Mouse (Mus musculus): ENCODE measurements around the gene P2ry10.

DNA sequence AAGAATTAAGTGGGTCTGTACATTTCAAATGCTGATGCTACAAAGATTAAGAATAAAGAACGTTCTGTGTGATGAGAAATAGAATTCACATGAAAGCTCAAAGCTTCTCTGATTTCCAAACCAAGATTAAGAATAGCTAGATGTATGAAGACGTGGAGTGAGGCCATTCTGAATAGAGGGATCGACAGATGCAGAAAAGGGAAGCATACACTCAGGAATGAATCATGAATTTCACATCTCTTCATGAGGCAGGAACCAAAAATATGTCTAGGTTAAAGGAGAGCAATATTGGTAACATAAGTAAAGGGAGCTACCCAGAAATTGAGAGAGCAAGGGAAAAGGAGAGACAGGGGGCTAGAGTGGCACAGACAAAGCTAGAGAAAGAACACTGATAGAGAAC is 7.3 kb downstream of the P2ry10 start:
- no peak for TF ChIP-seq POLR2A (IDR thresholded peaks at IDR 0.05; ENCODE audit: low read depth, low read length)
- no peak for TF ChIP-seq RCOR1 (conservative IDR thresholded peaks at IDR 0.05; ENCODE audit: low read depth, low read length)
- TF ChIP-seq EP300 (IDR thresholded peaks at IDR 0.05; ENCODE audit: low read length): no peak
- TF ChIP-seq CTCF (conservative IDR thresholded peaks at IDR 0.05 in 1 of 2, IDR thresholded peaks at IDR 0.05 in 1 of 2; ENCODE audit: low read depth in 2 of 2, low read length in 2 of 2): no peak
- TF ChIP-seq MYC (IDR thresholded peaks at IDR 0.05; ENCODE audit: low read depth, low read length): no peak
